Mouse (Mus musculus) neural tube, embryonic 15.5 days (tissue): ENCODE measurements at regions not wholly inside any gene's neighbourhood (a gene's known extent, or its start where the extent isn't known, plus 50 kb on each side); places are given as distances from the start of the nearest gene placed in this dataset. TPM values are rescaled to one million over a fixed set of nuclear protein-coding genes. Genes with fewer than 3 reads are reported as not detected.

Source experiments
- ATAC-seq: fragments of 200-750 bp; cut with Nextera tagmentation; 2 replicates; pipeline ENCODE4 v1.8.0; 2017; ENCODE audit warnings: mild to moderate bottlenecking, moderate TSS enrichment, moderate library complexity; ENCODE audit not compliant: low FRiP score
- H3K27ac ChIP-seq: fragments of 300-500 bp; sonication (generic); replicated peaks from 2 replicates; pipeline ENCODE4 v1.5.1; 2015; ENCODE audit warnings: mild to moderate bottlenecking, inconsistent platforms
- H3K27me3 ChIP-seq: fragments of 300-500 bp; sonication (generic); replicated peaks from 2 replicates; pipeline ENCODE4 v1.6.1; 2015; ENCODE audit warnings: inconsistent platforms
- H3K36me3 ChIP-seq: fragments of 300-500 bp; sonication (generic); 2 replicates; pipeline ENCODE4 v1.6.1; 2015; ENCODE audit warnings: inconsistent platforms
- H3K4me1 ChIP-seq: fragments of 300-500 bp; sonication (generic); 2 replicates; pipeline ENCODE4 v1.6.1; 2015; ENCODE audit warnings: inconsistent platforms
- H3K4me2 ChIP-seq: fragments of 300-500 bp; sonication (generic); 2 replicates; pipeline ENCODE4 v1.6.1; 2015; ENCODE audit warnings: inconsistent platforms, mild to moderate bottlenecking, moderate library complexity
- H3K4me3 ChIP-seq: fragments of 300-500 bp; sonication (generic); replicated peaks from 2 replicates; pipeline ENCODE4 v1.5.1; 2015; ENCODE audit warnings: mild to moderate bottlenecking, inconsistent platforms
- H3K9ac ChIP-seq: fragments of 300-500 bp; sonication (generic); replicated peaks from 2 replicates; pipeline ENCODE4 v1.6.1; 2015; ENCODE audit warnings: mild to moderate bottlenecking, inconsistent platforms
- H3K9me3 ChIP-seq: fragments of 300-500 bp; sonication (generic); replicated peaks from 2 replicates; pipeline ENCODE4 v1.6.1; 2016; ENCODE audit warnings: inconsistent platforms
- WGBS: fragments of 180-500 bp; shearing (Covaris S2); methylation state at CpG from one replicate; pipeline ENCODE4 v1.1.7; 2015; ENCODE audit warnings: mixed read lengths; 5-methylcytosine and 5-hydroxymethylcytosine counted together
- microRNA-seq: library from miRNA; unstranded; fragments of <30 nt; microRNA quantifications from one replicate; pipeline ENCODE4, GENCODE M21; 2017

DNA sequence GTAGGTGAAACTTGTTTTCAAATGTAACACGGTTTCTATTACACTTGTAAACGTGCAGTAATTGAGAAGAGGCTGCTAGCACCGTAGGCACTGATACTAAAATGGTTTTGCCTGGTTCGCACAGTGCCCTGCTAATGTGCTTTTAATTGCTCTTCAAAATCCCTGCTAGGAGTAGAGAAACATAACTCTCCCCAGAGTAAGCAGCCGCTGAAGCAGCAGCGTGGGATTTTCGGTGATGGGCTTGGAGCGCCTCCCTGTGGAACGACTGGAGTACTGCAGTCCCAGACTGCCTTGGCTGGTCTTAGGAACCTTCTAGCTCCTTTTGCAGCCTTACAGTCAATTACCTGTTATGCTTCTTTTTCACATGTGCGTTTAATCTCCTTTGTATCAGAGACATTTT lies 179.5 kb upstream of the Atp11b start:
- Histone ChIP-seq H3K36me3 (no peaks in the 10 kb centered on the region), H3K27me3 (no peaks in the 10 kb centered on the region), H3K4me3 (no peak overlapping the region), H3K4me1 (no peaks in the 10 kb centered on the region), H3K4me2 (peak overlapping the region; percentile 27), H3K27ac (no peak overlapping the region), H3K9me3 (no peaks in the 10 kb centered on the region), H3K9ac (no peak overlapping the region)
- WGBS = 7% methylated on average over 10 of the region's 10 CpGs
- ATAC-seq = peak; percentile 87

Small RNAs in the stretch of these regions (microRNA-seq; reads per million reads assigned to microRNA genes)
- not detected for gene Gm25442
